Mouse (Mus musculus) yolk sac, embryonic 10.5 days (tissue): ENCODE measurements around the gene Trim68.
"Not testable (repeated sequence)": the region's sequence is repeated elsewhere in the genome, so short reads cannot be mapped to it uniquely, and the experiment has no call there.

Source experiments
- DNase-seq: peaks from one replicate; pipeline ENCODE4 v3.0.0-alpha.2; 2017; ENCODE audit warnings: low spot score

Gene Trim68

GRCm38 (mm10) chr7:102686944-102687501 lies at the start of gene Trim68:
Gene Trim68, minus strand, starts transcription at chr7:102687327.
- peak; percentile 89 for DNase-seq

- DNase-seq: no peak
Observed at GRCm38 (mm10) chr7:102733793-102734192, 46.7 kb upstream of the Trim68 start.

DNA sequence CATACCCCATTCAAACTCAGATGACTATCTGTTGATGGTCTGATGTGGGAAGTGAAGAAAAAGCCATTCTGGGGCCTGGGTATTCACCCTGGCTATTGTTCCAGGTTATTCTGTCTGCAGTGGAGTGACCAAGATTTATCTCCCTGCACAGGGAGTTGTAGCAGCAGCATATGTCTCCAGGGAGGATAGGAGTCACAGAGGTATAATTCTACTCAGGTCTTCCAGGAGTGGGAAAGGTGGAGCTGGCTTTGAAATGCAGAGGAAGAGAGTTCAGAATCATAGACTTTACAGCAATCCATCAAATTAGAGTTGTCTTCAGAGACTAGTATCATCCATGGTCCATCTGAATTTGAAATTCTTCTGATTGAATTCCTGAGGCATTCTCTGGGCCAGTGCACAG lies 40.3 kb upstream of the Trim68 start, which contains the start of gene Olfr559:
Olfr559 (minus strand) TSS at position 101 of the 400 bp plus-strand sequence.
- no peak for DNase-seq

- DNase-seq: no peak
Observed at GRCm38 (mm10) chr7:102718970-102719369, 31.8 kb upstream of the Trim68 start, which contains the start of gene Olfr33. Gene Olfr33, minus strand, starts transcription at chr7:102719070.

GRCm38 (mm10) chr7:102701915-102702314 lies 14.8 kb upstream of the Trim68 start, which contains the start of gene Olfr558:
Gene Olfr558, plus strand, starts transcription at chr7:102702215.
- DNase-seq: no peak

GRCm38 (mm10) chr7:102698461-102698860 lies 11.3 kb upstream of the Trim68 start:
- DNase-seq: no peak

- DNase-seq: no peak
Observed at GRCm38 (mm10) chr7:102695358-102696125, 8.4 kb upstream of the Trim68 start, which contains the start of gene Olfr557. Gene Olfr557, plus strand, starts transcription at chr7:102695910.

GRCm38 (mm10) chr7:102681916-102682315 lies 5.2 kb downstream of the Trim68 start:
- DNase-seq: no peak

GRCm38 (mm10) chr7:102676225-102676624 lies 10.9 kb downstream of the Trim68 start:
- DNase-seq: no peak

DNA sequence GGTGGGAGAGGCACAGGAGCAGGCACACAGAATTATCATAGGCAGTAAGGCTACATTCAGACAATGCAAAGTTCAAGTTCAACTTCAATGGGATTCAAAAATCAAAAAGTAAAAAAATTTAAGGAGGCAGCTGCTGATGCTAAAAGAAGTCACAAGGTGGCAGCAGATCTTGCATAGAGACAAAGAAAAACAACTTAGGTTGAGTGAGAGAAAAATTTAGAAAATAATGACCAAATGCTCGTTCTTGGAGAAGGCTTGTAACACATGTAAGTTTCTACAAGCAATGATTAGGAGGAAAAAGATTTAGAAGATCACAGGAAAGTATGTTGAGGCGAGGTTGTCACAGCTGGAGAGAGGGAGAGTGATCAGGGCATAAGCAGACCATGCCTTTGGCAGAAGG lies 21.7 kb downstream of the Trim68 start:
- no peak for DNase-seq

GRCm38 (mm10) chr7:102664599-102664998 lies 22.5 kb downstream of the Trim68 start, which contains the start of gene Olfr556:
Gene Olfr556, plus strand, starts transcription at chr7:102664899.
- no peak for DNase-seq

DNA sequence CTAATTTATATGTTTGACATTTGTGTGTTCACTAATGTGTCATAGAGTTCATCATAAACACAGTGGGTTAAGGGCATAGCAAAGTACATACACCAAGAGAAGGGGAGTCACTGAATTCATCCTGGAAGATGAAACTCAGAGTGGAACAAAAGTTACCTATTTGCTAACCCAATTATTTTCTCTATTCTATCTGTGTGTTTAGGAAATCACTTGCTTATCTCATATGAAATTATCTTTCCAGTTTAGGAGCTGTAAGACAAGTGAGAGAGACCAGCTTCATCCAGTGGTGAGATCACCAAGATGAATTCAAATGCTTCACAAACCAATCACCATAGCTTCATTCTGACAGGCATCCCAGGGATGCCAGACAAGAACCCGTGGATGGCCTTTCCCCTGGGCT lies 28.6 kb downstream of the Trim68 start, which contains the start of gene Olfr555:
Olfr555 (plus strand) TSS at position 301 of the 400 bp plus-strand sequence.
- DNase-seq: no peak

- DNase-seq: not testable (repeated sequence)
Observed at GRCm38 (mm10) chr7:102644945-102645344, 42.2 kb downstream of the Trim68 start.

DNA sequence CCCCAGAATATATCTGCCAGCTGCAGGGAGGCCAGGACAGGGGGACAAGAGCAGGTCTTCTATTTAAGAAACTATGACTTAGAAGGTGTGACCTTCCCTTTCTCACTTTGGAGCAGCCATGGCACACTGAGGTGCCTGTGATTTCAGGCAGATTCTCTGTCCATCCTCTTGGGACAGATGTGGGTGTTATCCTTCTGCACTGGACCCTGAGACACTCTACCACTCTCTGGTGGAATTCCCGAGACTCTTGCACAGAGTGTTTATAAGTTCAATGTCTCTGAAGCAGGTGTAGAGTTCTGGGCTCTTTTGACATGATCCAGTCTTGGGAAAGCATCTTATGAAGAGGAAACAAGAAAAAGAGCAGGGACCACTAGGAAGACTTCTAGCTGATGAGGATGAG lies 49.0 kb downstream of the Trim68 start, which contains the start of gene Olfr554:
Olfr554 (plus strand) TSS at position 301 of the 400 bp plus-strand sequence.
- no peak for DNase-seq

GRCm38 (mm10) chr7:102636665-102637064 lies 50.5 kb downstream of the Trim68 start:
- DNase-seq: peak; percentile 7
